Mouse (Mus musculus) kidney, adult 11 months (tissue): ENCODE measurements at regions not wholly inside any gene's neighbourhood (a gene's known extent, or its start where the extent isn't known, plus 50 kb on each side); places are given as distances from the start of the nearest gene placed in this dataset.

ENCODE experiments used
- DNase-seq: peaks from one replicate; pipeline ENCODE4 v3.0.0; 2022

DNA sequence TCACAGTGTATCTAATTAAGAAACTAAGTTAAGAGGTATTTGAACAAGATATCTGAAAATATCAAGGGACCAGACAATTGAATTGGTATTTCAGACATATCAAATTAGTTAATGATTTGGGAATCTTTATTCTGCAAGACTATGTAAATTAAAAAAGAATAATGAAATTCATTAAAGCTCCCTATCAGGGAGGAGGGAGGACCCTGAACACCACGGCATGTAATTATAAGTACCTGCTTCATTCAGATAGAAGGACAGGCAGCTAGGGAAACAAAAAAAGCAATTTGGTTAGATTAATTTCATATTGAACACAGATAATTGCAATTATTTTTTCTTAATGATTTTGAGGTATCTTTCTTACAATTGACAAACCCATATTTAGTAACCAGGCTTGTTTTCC lies 1090.3 kb downstream of the Pla2g4a start:
- no peak for DNase-seq

DNA sequence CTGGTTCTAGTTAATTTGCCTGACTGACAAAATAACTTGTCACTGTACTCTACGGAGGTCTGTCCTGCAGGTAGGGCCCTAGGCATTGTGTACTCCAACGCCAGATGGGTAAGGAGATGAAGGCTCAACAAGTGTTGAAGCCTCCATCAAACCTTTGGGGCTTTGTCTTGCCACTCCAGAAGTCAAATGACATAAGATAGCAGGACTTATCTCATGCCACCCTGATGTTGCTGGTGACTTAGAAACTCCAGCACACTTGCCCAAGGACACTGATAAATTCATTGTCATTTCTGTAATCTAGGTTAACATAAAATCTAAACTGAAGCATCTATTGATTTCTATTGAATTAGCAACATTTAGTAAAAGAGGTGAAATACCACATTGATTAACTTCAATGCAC lies 1097.5 kb downstream of the Pla2g4a start:
- DNase-seq, result no peak

DNA sequence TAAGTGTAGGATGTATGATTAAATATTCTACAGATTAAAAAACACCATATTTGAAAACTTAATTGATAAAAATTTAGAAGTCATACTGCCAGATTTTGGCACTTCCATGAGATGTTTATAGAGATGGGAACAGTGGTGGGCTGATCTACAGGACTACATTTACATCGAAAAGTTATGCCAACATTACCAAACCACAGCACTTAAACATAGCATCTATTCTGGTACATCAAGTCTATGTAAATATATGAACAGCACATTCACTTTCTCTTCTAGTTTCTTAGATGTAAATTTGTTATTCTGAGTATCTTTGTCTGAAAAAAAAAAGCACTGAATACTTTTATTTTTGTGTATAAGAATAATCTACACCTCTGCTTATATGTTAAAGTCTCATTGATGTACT lies 1108.1 kb downstream of the Pla2g4a start:
- no peak for DNase-seq

DNA sequence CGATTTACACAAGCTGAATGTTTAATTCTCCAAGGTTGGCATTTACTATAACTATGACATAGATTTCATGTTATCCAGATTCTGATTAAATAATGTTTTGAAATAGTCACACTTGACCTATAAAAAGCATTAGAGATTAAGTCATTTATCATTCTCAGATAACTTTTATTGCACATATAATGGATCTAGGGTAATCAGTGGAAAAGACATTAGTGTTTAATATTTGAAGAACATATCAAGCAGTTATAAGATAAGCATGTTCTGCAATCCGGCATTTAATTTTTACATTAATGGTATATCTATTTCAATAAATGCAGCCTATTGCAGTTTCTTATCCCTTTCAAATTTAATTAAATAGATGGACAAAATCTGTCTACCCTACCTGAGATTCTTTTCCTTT lies 1114.5 kb downstream of the Pla2g4a start:
- no peak for DNase-seq

DNA sequence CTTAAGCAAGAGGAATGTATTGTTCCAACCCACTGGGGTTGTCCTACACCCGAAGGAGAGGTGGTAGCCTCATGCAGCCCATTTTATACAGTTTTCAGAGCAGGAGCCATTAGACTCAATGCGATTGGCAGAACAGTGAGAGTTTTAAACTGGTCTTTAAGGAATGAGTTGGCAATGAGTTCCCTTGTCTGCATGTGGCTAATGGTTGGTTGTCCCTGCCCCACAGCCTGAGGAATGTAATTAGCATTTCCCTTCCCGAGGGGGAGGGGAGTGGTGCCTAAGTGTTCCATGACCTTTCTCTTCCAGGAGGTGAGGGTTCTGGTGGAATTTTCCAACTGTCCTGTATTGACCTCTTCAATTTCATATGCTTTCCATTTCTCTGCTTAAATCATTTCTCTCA lies 1137.9 kb downstream of the Pla2g4a start:
- DNase-seq, result peak; percentile 25

DNA sequence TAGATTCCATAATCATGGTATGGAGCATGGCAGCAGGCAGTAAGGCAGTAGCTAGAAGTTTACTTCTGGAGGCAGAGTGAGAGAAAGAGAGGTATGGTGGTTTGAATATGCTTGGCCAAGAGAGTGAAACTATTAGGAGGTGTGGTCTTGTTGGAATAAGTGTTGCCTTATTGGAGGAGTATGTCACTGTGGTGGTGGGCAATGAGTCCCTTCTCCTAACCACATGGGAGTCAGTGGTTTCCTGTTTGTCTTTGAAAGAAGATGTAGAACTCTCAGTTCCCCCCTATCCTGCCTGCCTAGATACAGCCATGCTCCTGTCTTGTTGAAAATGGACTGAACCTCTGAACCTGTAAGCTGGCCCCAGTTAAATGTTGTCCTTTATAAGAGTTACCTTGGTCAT lies 1152.4 kb downstream of the Pla2g4a start:
- no peak for DNase-seq

DNA sequence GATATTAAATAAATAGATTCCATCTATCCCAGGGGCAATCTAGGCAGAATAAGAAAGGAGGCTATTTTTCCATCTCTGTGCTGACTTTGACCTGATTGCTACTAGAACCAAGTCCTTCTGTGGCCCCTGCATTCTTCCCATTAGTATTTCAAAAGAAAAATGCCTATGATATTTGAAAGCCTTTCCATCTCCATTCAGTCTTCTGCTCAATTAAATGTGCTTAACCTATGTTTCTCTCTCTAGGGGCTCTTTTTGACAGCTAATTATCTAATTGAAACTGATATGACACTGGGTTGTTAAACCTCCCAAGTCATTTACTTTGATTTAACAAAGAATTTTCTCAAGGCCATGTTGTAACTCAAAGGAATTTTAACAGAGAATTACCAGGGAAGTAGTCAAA lies 1164.0 kb downstream of the Pla2g4a start:
- DNase-seq, result no peak

DNA sequence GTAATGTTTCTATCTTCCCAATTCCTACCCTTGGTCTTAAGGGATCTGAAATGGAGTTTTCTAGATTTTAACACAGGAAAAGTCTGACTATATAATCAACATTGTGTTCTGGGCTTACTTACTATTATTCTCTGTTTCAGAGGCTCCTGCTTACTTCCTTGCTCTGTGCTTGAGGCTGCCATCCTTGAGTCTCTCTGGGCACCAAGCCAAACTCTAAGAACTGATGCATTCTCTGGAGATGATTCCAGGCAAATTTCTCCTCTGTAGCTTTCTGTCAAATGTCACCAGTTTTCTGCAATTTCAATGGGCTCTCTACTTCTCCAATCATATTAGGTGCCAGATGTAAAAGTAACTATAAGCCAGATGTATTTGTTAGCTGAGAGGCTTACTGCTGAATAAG lies 1210.3 kb downstream of the Pla2g4a start:
- DNase-seq, result no peak

DNA sequence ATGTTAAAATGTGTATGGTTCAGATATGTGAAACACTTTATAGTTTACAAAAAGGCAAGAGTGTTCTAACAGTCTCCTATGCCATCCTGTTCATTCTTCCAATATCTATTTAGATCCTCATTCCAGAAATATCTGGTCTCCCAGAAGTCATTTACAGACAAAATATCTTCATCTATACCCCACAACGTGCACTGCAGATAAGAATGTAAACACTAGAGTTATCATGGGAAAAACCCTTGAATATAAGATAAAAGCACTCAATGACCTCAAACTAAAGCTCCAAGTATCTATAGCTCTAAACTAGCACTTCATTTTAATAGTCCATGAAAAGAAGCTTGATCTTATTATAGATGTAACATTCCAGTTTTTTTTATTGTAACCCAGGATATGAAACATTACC lies 1239.0 kb downstream of the Pla2g4a start:
- DNase-seq, result no peak

DNA sequence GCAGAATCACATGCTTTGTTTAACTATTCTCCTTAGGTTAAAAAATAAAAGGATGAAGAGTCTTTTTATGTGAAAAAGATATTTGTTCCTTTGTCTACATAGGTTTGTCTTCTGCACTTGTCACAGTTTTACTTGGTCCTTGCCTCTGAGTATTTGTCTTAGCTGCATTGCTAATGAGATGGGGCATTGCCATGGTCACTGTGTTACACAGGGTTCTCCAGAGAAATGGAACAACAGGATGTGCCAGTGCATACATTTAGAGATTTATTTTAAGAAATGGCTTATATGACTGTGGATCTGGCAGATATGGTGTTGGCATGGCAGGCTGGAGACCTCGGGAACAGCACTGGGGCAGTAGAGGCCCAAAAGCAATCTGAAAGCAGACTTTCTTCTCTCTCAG lies 1239.7 kb downstream of the Pla2g4a start:
- no peak for DNase-seq

DNA sequence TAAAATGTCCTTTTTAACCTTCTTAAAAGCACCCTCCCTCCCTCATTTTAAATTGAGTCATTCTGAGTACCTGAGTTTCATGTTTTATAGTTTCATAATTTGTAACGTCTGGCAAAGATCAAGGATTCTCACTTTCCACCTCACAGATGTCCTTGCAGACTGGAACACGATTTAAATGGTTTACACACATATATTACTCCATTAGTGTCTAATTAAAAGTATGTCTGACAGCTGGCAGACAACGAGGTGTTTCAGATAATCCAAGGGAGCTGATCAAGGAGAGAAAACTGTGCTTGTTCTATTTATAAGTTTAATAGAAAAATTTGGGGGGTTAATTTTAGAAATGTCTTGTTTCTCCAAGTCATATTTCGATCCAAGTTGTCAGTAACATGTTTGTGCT lies 1240.1 kb downstream of the Pla2g4a start:
- DNase-seq, result no peak

DNA sequence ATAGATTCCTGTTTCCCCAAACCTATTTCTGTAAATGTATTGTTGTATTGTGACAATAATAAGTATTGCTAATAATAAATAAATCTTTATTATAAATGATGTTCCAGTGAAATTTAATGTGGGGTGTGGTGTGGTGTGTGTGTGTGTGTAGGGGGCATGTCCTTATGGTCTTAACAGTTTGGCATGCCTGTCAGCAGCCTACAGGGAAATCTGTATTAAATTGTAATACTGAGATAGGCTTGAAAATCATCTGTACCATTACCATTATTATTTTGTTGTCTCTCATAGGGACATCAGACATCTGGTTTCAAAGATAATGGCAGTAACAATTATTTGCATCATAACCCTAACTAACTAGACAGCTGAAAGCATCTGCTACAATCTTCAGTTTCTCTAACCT lies 1253.0 kb downstream of the Pla2g4a start:
- no peak for DNase-seq

DNA sequence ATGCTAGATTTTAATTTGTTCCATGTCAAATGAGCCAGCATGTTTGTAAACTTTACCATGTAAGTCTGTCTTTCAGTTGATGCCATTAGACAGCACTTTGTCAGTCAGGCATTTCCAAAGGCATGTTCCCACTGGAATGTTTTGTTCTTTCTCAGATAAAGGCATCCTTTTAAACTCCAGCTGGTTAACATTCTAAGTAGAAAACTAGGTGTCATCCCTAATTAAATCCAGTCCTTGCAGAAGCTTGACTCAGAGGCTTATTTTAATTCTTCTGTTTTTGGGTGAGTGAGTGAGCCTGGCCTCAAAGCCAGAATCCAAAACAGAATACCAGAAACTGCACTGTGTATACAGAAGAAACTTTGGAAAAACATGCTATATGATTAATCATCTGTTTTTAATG lies 1253.4 kb downstream of the Pla2g4a start:
- DNase-seq, result no peak

DNA sequence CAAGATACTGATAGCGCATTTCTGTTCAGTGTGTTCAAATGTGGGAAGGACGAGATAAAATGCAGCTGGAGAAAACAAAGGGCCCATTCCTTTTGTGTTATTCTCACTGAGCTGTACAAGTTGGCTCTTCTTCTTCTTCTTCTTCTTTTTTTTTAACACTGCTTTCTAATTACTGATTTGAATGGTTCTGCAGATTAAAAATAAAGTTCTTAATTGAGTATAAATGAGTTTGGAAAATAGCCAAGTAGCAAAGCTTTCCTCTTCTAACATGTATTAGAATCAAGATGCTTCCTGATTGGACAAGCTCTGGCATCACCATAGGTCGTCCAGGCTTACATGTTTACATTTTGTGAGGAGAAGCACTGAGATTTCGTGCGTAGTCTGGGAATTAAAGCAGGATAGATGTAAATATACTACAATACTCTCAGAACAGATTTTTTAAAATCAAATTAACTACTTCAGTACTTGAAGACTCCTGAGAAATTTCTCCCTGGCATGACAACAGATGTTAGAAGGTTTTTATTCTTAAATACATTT lies 1254.8 kb downstream of the Pla2g4a start:
- DNase-seq, result no peak

DNA sequence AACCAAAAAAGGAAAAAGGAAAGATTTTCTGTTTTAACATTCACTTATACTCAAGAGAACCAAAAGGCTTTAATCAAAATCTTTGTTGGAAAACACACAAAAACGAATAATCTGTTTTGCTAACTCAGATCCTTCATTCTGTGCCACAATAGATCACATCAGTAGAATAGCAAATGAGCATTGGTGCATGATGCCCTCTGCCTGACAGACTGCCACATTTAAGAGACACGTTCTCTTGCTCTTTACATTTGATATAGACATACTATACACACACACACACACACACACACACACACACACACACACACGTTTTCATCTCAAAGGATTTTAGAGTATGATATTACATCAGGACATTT lies 1260.5 kb downstream of the Pla2g4a start:
- no peak for DNase-seq

DNA sequence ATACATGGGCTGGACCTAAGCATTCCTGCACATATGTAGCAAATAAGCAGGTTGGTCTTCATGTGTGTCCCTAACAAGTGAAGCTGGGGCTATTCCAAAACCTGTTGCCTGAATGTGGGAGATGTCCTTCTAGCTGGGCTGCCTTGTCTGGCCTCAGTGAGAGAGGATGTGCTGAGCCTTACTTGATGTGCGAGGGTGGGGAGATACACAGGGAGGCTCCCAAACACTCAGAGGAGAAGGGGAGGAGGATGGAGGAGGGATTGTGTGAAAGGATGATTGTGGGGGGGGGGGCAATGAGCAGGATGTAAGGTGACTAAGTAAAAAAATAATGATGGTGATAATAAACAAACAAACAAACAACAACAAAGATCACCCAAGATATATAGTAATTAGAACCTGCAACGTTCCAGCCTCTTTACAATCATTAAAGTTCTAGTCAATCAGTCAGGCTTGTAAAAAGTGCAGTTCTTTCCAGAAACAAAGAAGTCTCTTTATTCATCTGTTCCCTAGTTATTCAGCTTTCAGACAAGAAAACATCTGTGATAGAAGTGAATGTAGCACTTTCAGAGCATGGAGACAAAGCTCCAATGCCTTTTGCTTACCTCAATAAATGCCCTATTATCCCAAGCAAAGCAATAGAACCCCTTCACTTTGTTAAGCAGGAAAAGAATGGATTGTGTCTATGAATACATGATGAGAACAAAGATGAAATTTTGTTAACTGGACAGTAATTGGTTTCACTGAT lies 1261.1 kb downstream of the Pla2g4a start:
- no peak for DNase-seq

DNA sequence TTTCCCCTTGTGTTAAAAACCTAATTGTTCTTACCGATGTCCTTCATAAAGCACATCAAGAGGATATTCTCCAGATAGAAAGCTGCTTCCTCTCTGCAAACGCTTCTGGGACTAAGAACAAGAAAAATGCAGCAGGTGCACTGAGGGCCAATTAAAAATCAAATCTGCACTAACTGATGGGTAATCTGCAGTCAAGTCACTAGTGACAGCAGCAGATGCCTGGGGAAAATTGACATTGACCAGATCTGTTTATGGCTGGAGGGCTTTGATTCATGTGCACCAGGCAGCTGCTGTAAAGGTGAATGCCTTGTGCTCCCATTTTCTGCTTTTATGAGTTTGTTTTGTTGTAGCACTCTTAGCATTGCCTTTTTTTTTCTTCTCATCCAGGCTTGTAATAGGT lies 1271.0 kb downstream of the Pla2g4a start:
- no peak for DNase-seq

DNA sequence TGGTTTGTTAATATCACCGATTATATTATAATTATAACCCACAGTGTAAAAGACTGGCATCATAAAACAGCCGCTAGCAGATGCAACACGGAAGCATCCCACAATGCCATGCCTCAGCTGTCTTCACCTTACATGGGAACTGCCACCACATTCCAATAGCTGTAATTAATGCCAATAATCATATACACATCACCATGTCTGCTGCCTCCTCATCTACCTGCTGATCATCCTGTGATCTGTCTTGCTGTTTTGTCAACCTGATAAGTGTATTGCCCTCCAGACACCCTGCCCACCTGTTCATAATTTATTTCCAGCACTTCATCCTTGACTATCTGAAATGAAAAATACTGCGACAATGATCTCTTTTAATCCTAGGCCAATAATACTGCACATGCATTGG lies 1271.5 kb downstream of the Pla2g4a start:
- DNase-seq, result no peak

DNA sequence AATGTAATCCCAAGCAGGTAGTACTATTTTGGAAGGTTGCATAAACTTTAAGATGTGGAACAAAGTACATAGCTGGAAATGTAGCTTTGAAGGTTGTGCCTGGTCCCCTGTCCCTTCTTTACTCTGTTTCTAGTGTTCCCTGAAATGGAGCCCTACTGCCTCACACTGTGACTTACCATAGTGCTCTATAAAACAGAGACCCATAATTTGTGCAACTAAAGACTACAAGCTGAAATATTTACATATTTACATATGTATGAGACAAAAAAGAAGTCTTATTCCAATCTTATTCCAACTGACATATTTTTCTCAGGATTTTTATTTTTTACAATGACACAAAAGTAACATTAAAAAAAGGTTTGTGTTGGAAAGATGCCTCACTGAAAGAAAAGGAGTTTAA lies 1285.6 kb downstream of the Pla2g4a start:
- no peak for DNase-seq

DNA sequence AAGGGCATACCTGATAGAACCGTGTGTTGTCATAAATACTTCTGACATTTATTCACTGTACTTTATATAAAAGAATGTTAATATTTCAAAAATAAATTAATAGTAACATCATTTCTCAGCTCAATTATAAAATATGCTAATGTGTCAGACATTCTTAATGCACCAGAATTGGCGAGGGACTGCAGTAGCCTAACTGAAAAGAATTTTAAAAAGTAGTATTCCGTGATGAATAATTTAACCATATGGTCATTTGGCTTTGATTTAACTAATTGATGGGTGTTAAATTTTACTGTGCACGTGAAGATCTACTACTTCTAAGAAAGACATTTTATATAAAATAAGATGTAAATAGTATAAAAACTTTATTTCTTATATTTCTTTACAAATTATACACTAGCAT lies 1296.7 kb downstream of the Pla2g4a start:
- no peak for DNase-seq

DNA sequence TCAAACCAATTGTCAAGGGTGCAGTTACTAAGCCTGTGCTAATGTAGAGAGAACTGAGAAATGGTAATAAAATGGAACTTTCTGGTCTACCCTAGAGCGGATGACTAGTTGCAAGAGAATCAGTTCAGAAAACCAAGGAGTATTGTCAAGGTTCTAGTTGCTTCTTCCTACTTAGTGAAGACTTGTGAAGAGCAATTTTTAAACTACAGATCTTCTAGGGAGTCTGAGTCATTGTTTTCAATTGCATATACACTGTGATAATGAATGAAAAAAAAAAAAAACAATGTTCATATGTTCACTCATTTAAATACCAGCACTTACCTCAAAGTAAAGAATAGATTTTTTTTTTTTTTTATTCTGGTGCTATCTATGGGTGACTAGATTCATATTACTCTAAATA lies 1304.1 kb downstream of the Pla2g4a start:
- no peak for DNase-seq
